Mouse (Mus musculus): ENCODE measurements at regions not wholly inside any gene's neighbourhood (a gene's known extent, or its start where the extent isn't known, plus 50 kb on each side); places are given as distances from the start of the nearest gene placed in this dataset.
"Not testable (repeated sequence)": the region's sequence is repeated elsewhere in the genome, so short reads cannot be mapped to it uniquely, and the experiment has no call there.

DNA sequence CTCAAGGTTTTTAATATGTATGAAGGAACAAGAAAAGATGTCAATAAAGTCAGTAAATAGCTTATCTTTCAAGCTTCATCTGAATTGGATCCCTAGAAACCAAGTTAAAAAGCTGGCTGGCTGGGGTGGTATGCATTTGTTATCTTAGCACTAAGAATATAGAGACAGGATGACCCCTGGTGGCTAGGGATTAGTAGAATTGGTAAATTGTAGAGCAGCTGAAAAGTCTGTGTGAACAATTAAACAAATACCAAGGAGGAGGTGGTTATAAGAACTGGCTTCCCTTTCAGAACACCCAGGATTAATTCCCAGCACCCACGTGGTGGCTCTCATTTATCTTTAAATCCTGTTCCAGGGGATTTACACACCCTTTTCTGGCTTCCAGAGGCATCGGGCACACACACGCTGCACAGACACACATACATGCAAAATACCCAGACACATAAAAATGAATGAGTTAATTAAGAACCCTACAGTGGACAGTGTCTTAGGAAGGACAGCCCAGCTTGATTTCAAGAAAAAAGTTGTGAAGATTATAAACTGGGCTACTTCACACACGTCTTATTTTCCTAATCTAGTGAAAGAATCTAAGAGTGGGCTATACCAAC lies 170.5 kb downstream of the Pdzph1 start:
- Histone ChIP-seq H3K4me3 (replicated peaks) (no peak overlapping the region), H3K4me1 (no peaks in the 10 kb centered on the region), H3K27me3 (no peaks in the 10 kb centered on the region), H3K27ac (no peak overlapping the region), H3K36me3 (no peaks in the 10 kb centered on the region), H3K4me2 (no peak overlapping the region), H3K9ac (no peak overlapping the region), H3K9me3 (replicated peaks) (no peaks in the 10 kb centered on the region)
- WGBS, result 60% methylated on average over 4 of the region's 4 CpGs
- no peak for ATAC-seq (replicated peaks; ENCODE audit: low FRiP score)

DNA sequence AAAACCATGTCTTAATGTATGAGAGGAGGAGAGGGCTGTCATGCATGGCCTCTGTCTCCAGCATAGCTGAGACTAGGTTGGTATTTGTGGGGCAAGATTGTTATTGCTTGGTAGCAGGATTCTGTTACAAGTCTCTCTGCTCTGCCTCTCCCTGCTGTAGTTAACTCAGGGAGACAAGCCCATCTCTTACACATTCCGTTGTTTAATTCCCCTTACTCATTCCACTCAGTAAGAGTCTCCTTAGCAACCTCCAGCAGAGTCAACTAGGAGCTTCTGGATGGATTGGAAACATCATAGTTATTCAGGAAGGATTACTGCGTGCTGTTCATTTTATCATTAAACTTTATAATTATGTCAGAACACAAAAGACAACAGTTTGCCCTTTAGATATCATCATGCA lies 171.8 kb downstream of the Pdzph1 start:
- Histone ChIP-seq H3K9me3 (replicated peaks) (no peaks in the 10 kb centered on the region), H3K27me3 (no peaks in the 10 kb centered on the region), H3K9ac (no peak overlapping the region), H3K27ac (no peak overlapping the region), H3K4me1 (no peaks in the 10 kb centered on the region), H3K4me3 (replicated peaks) (no peak overlapping the region), H3K4me2 (no peak overlapping the region), H3K36me3 (no peaks in the 10 kb centered on the region)
- 83% methylated on average over 2 of the region's 2 CpGs for WGBS
- no peak for ATAC-seq (replicated peaks; ENCODE audit: low FRiP score)

DNA sequence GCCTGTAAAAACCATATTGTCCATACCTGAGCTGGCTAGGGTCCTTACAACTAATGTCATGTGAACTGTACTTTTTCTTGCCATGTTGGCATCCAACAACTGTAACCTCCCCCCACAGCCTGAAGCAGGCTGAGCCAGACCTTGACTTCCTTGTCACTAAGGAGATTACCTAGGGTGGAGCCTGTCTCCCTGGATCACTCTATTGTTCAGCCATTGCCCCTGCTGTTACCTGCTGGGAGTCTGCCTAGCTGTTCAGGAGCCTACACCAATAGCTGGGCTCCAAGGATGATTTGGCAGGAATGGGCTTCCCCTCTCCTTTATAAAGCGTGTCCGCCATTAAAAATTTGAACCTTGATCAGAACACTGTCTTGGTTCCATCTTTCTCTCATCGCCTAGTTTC lies 215.7 kb downstream of the Pdzph1 start:
- H3K27me3 ChIP-seq; H3K9ac ChIP-seq; H3K36me3 ChIP-seq; H3K4me3 ChIP-seq (replicated peaks); H3K4me1 ChIP-seq; H3K9me3 ChIP-seq (replicated peaks); H3K27ac ChIP-seq; ATAC-seq (replicated peaks; ENCODE audit: low FRiP score); H3K4me2 ChIP-seq: not testable (repeated sequence)
- 98% methylated on average over 3 of the region's 3 CpGs for WGBS

DNA sequence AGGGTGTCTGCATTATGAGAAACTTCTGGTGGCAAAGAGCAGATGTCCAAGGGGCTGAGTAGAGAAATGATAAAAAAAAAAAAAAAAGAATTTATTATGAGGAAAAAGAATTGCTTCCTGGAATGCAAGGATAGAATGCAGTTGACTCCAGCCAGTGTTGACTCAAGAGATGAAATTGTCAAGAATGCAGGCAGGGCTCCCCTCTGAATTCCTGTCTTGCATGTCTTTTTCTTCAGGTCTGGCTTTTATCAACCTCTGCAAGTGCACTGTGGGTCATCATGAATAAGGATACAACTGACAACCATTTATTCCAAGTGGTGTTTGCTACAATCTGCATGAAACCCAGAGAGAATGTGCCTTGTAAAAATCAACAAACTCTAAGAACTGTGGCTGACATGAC lies 217.6 kb downstream of the Pdzph1 start:
- Histone ChIP-seq H3K9ac (no peak overlapping the region), H3K9me3 (replicated peaks) (no peaks in the 10 kb centered on the region), H3K27me3 (no peaks in the 10 kb centered on the region), H3K36me3 (no peaks in the 10 kb centered on the region), H3K4me2 (no peak overlapping the region), H3K27ac (no peak overlapping the region), H3K4me1 (no peaks in the 10 kb centered on the region), H3K4me3 (replicated peaks) (no peak overlapping the region)
- ATAC-seq (replicated peaks; ENCODE audit: low FRiP score), result no peak

DNA sequence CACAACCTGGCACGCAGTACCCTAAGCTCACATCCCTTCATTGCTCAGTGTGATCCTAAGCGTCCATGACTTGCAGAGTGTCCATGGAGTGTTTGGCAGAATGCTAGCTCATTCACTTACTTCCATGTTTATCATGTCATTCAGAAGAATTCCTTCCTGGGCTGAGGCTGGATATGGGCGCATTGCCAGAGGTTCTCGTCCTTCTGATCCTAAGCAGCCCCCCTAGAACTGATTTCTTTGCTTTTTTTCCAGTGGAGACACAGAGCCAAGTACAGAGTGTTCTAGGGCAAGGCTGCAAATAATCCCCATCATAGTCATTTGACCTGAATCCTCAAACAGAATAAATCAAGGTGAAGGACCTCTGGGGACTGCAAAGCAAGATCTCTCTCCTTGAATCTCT lies 226.0 kb downstream of the Pdzph1 start:
- Histone ChIP-seq H3K4me3 (replicated peaks) (no peak overlapping the region), H3K4me2 (no peak overlapping the region), H3K4me1 (no peaks in the 10 kb centered on the region), H3K27ac (no peak overlapping the region), H3K27me3 (no peaks in the 10 kb centered on the region), H3K9me3 (replicated peaks) (no peaks in the 10 kb centered on the region), H3K9ac (no peak overlapping the region), H3K36me3 (no peaks in the 10 kb centered on the region)
- 71% methylated on average over 4 of the region's 4 CpGs for WGBS
- no peak for ATAC-seq (replicated peaks; ENCODE audit: low FRiP score)

DNA sequence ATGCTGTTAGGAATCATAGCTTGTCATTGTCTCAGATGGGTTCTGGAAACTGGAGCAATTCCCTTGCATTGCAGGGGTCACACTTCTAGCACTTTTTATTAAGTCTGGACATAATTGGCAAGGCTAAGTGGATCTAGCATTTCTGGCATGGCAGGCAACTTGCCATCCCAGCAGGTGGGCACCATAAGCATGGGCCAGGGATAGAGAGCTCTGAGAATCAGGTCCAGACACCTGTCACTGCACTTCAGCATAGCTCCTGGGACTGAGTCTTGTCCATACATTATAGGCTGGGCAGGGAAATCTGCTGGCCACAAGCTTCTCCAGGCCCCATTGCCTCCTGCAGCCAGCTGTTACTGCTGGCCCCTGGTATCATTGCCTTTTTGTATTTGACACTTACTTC lies 242.2 kb downstream of the Pdzph1 start:
- H3K9ac ChIP-seq, result no peak overlapping the region
- ATAC-seq (replicated peaks; ENCODE audit: low FRiP score), result no peak
- no peaks in the 10 kb centered on the region for H3K27me3 ChIP-seq
- no peaks in the 10 kb centered on the region for H3K36me3 ChIP-seq
- H3K4me2 ChIP-seq, result no peak overlapping the region
- H3K9me3 ChIP-seq (replicated peaks), result no peaks in the 10 kb centered on the region
- H3K27ac ChIP-seq, result no peak overlapping the region
- H3K4me1 ChIP-seq, result no peaks in the 10 kb centered on the region
- H3K4me3 ChIP-seq (replicated peaks), result no peak overlapping the region

DNA sequence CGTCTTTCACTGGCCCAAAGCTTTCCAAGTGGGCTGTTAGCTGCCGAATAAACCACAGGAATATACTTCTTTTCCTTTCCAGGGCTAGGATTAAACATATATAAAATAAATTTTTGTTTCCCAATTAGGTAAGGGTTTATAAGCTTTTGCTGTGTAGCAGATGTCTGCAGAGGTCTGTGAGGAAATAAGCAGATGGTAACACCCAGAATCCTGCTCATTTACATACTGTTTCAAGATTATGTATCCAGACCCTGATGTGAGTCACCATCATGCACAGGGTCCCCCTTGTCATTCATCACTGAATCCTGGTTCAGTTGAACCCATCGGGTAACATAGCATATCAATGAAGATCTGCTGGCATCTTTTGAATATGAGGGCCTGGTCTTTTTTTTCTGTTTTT lies 242.9 kb downstream of the Pdzph1 start:
- no peaks in the 10 kb centered on the region for H3K27me3 ChIP-seq
- H3K9ac ChIP-seq, result no peak overlapping the region
- H3K4me3 ChIP-seq (replicated peaks), result no peak overlapping the region
- WGBS, result 87% methylated on average over 3 of the region's 3 CpGs
- H3K4me1 ChIP-seq, result no peaks in the 10 kb centered on the region
- H3K36me3 ChIP-seq, result no peaks in the 10 kb centered on the region
- no peak overlapping the region for H3K4me2 ChIP-seq
- ATAC-seq (replicated peaks; ENCODE audit: low FRiP score), result no peak
- no peak overlapping the region for H3K27ac ChIP-seq
- no peaks in the 10 kb centered on the region for H3K9me3 ChIP-seq (replicated peaks)

DNA sequence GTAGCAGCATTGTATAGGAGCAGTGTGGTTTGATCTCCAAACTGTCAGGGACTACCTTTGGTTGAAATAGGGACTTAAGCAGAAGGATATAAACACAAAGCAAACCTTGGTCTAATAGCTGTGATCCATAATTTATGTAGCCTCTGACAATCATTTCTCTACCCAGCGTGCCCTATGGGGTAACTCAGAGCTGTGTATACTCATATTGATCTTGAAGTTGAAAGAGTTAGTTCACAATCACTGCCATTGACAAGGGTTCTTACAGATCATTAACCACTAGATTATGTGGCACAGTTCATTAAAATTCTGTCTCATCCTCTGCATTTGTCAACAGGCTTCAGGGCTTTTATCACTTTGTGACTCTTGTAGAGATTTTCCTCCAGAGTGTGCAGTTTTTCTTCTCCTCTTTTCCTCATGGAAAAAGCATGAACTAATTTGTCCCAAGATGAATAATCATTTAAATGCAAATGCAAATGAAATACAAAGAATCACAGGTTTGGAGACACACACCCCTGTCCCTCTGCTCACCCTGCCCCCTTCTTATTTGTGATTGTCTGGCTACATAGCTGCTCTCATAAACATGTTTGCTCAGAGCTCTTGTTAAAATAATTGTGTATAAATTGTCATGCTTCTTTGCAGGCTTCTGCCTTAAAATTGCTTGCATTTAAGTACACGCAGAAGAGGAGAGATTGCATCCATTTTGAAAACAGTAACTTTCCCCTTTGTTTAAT lies 280.3 kb downstream of the Pdzph1 start:
- H3K4me3 ChIP-seq (replicated peaks), result no peak overlapping the region
- no peaks in the 10 kb centered on the region for H3K9me3 ChIP-seq (replicated peaks)
- WGBS, result 75% methylated on average over 2 of the region's 2 CpGs
- no peaks in the 10 kb centered on the region for H3K27me3 ChIP-seq
- no peaks in the 10 kb centered on the region for H3K36me3 ChIP-seq
- ATAC-seq (replicated peaks; ENCODE audit: low FRiP score), result no peak
- H3K4me2 ChIP-seq, result no peak overlapping the region
- no peaks in the 10 kb centered on the region for H3K4me1 ChIP-seq
- no peak overlapping the region for H3K27ac ChIP-seq
- no peak overlapping the region for H3K9ac ChIP-seq

DNA sequence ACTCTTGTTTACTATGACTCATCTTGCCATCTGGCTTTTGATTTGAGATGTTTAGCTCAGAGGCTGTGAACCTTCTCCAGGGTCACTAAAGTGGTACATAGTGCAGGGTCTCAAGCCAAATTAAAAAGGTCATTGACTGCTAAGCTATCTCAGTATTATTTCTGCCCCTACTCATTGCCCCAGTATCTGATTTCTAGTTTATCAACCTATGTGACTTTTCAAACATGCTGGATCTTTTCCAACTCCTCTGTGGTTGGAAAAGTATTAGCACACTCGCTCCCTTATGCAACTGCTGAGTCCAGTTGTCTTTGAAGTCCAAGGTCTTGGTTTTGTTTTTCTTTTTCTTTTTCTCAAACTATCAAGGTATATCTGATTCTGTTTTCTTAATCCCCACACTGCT lies 301.0 kb downstream of the Pdzph1 start:
- H3K9me3 ChIP-seq (replicated peaks), result no peaks in the 10 kb centered on the region
- no peaks in the 10 kb centered on the region for H3K4me1 ChIP-seq
- no peak overlapping the region for H3K27ac ChIP-seq
- ATAC-seq (replicated peaks; ENCODE audit: low FRiP score), result no peak
- no peak overlapping the region for H3K4me3 ChIP-seq (replicated peaks)
- H3K9ac ChIP-seq, result no peak overlapping the region
- H3K36me3 ChIP-seq, result no peaks in the 10 kb centered on the region
- WGBS, result 63% methylated on average over 1 of the region's 1 CpGs
- no peaks in the 10 kb centered on the region for H3K27me3 ChIP-seq
- H3K4me2 ChIP-seq, result no peak overlapping the region

DNA sequence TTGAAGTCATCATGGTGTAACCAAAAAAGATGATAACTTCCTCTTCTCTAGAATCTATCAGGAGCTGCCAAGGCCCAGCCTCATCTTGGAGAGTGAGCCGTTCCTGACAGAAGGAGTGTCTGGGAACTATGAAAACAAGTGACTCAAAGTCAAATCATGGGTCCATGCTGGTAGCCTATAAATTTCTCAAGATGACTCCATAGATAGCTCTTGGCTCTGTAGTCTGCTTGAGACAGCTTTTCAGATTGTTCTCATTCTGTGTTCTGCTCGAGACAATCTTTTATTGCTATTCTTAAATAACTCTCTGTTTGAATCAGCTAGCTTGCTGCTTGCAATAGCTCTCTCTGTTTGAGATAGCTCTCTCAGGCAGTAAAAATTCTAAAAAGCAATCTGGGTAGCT lies 318.9 kb downstream of the Pdzph1 start:
- no peak overlapping the region for H3K4me2 ChIP-seq
- no peak overlapping the region for H3K9ac ChIP-seq
- no peak for ATAC-seq (replicated peaks; ENCODE audit: low FRiP score)
- H3K4me3 ChIP-seq (replicated peaks), result no peak overlapping the region
- WGBS, result 43% methylated on average over 2 of the region's 2 CpGs
- no peaks in the 10 kb centered on the region for H3K36me3 ChIP-seq
- no peaks in the 10 kb centered on the region for H3K4me1 ChIP-seq
- no peaks in the 10 kb centered on the region for H3K9me3 ChIP-seq (replicated peaks)
- no peak overlapping the region for H3K27ac ChIP-seq
- H3K27me3 ChIP-seq, result no peaks in the 10 kb centered on the region

DNA sequence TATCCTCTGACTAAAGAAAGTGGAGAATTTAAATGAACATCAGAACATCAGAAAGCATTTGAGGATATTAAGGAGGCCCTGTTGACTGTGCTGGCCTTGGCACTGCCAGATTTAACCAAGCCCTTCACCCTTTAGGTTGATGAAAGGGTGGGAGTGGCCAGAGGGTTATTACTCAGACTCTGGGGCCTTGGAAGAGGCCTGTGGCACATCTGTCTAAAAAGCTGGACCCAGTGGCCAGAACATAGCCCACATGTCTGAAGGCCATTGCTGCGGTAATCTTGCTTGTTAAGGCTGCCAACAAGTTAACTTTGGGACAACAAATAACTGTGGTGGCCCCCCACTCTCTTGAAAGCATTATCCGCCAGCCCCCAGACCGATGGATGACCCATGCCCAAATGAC lies 323.1 kb downstream of the Pdzph1 start:
- H3K36me3 ChIP-seq, result no peaks in the 10 kb centered on the region
- 0 out of 2 replicates have a peak, but pooled peaks cover under 1% of the 10 kb centered on the region for H3K9me3 ChIP-seq (replicated peaks)
- no peak overlapping the region for H3K27ac ChIP-seq
- no peak for ATAC-seq (replicated peaks; ENCODE audit: low FRiP score)
- no peaks in the 10 kb centered on the region for H3K27me3 ChIP-seq
- no peak overlapping the region for H3K4me3 ChIP-seq (replicated peaks)
- no peak overlapping the region for H3K9ac ChIP-seq
- H3K4me1 ChIP-seq, result no peaks in the 10 kb centered on the region
- 81% methylated on average over 3 of the region's 3 CpGs for WGBS
- H3K4me2 ChIP-seq, result no peak overlapping the region

DNA sequence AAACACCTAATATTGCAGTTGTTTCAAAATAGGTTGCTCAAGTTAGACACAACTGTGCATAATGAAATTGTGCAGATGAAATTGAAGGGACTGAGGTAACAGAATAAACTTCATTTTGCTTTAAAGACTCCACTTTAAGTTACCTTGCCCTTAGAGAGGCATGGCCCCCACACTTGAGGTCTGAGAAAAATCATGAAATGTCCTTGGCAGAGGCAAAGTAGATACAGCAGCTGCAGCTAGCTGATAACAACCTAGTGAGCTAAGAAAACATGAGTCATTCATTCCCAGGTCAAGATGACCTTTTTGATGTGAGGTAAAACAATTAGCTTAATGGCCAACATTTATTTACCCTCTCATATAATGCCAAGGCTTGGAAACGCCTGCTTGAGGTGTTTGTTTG lies 347.4 kb downstream of the Pdzph1 start:
- WGBS, result 41% methylated on average over 1 of the region's 1 CpGs
- Histone ChIP-seq H3K27me3 (no peaks in the 10 kb centered on the region), H3K4me3 (replicated peaks) (no peak overlapping the region), H3K9ac (no peak overlapping the region), H3K4me1 (0 out of 2 replicates have a peak, but pooled peaks cover 5% of the 10 kb centered on the region), H3K27ac (no peak overlapping the region), H3K4me2 (no peak overlapping the region), H3K9me3 (replicated peaks) (no peaks in the 10 kb centered on the region), H3K36me3 (no peaks in the 10 kb centered on the region)
- no peak for ATAC-seq (replicated peaks; ENCODE audit: low FRiP score)

DNA sequence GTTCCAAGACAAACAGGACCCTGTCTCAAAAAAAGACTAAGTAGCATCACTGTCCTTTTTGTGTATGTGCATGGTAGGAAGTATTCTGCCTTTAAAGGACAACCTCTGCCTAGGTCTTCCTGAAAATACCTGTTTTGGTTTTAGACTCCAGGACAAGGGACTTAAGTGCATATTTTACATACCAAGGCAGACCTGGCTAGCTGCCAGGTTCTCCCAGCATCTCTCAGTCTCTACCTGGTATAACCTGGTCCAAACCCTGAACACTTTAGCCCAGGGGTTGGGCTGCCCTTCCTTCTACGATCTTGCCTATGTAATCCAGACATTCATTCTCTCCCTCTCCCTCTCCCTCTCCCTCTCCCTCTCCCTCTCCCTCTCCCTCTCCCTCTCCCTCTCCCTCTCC lies 348.9 kb downstream of the Pdzph1 start:
- Histone ChIP-seq H3K36me3 (no peaks in the 10 kb centered on the region), H3K9me3 (replicated peaks) (no peaks in the 10 kb centered on the region), H3K27ac (no peak overlapping the region), H3K4me2 (no peak overlapping the region), H3K9ac (no peak overlapping the region), H3K4me1 (0 out of 2 replicates have a peak, but pooled peaks cover 5% of the 10 kb centered on the region), H3K4me3 (replicated peaks) (no peak overlapping the region), H3K27me3 (no peaks in the 10 kb centered on the region)
- no peak for ATAC-seq (replicated peaks; ENCODE audit: low FRiP score)
- 58% methylated on average over 1 of the region's 1 CpGs for WGBS
